Mouse (Mus musculus): Measurements from ENCODE around the gene Yap1. TPM values are rescaled to one million over a fixed set of nuclear protein-coding genes. Genes with fewer than 3 reads are reported as not detected.

Yap1 gene
- polyA plus RNA-seq, 1 experiment from 2014 or later, result 19.8 TPM

DNA sequence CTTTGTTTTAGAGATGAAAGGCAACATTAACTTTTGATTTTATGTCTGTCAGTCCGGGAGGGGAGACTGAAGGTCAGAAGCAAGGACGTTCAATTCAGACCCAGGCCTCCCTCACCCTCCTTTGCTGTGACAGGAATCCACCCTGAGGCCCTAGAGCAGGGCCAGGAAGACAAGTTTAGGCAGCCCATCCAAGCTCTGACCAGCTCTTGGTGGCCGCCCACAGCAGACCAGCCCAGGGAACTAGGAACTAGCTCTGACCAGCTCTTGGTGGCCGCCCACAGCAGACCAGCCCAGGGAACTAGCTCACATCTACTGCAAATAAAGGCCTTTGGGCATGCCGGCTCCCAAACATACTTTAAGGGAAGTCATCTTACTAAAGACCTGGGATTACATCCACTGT, 26.8 kb downstream of the Yap1 start:
- Histone ChIP-seq H3K4me3 (no peak overlapping the region), H3K4me2 (no peak overlapping the region), H3K36me3 (peaks cover 5% of the 10 kb centered on the region), H3K9ac (no peak overlapping the region), H3K27ac (peak overlapping the region; percentile 45; the same call in 1 of the 2 replicates), H3K27me3 (no peaks in the 10 kb centered on the region), H3K9me3 (replicated peaks) (no peaks in the 10 kb centered on the region), H3K4me1 (replicated peaks) (peaks cover 43% of the 10 kb centered on the region)
- no peak for ATAC-seq (replicated peaks; ENCODE audit: insufficient number of reproducible peaks, insufficient read depth, low FRiP score, low read depth)
- WGBS, result 58% methylated on average over 5 of the region's 5 CpGs

DNA sequence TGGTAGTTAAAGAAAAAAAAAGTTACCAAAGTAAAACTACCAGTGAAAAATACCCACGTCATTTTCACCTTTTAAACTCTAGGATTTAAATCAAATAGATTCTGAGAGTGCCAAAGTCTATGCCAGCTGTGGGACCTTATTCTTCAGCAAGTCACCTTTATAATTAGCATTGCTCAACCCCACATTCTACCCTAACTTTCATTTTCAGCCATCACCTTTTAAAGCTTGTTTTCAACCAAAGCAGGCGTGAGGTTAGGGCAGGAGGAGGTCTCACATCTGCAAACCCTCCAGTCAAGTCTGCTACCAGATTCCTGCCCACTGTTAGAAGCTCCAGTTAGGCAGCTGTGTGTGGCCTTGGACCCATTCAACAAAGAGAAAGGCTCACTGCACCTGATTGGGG, 32.4 kb downstream of the Yap1 start:
- Histone ChIP-seq H3K9ac (no peak overlapping the region), H3K27me3 (no peaks in the 10 kb centered on the region), H3K4me3 (no peak overlapping the region), H3K36me3 (peaks cover 9% of the 10 kb centered on the region), H3K4me2 (no peak overlapping the region), H3K27ac (no peak overlapping the region), H3K4me1 (replicated peaks) (peaks cover 20% of the 10 kb centered on the region), H3K9me3 (replicated peaks) (no peaks in the 10 kb centered on the region)
- ATAC-seq (replicated peaks; ENCODE audit: insufficient number of reproducible peaks, insufficient read depth, low FRiP score, low read depth), result no peak
- WGBS, result 81% methylated on average over 2 of the region's 2 CpGs

GRCm38 (mm10) chr9:7967980-7968379, 36.4 kb downstream of the Yap1 start:
- Histone ChIP-seq H3K9me3 (replicated peaks) (no peaks in the 10 kb centered on the region), H3K27me3 (no peaks in the 10 kb centered on the region), H3K4me3 (no peak overlapping the region), H3K36me3 (peaks cover 5% of the 10 kb centered on the region), H3K27ac (no peak overlapping the region), H3K4me1 (replicated peaks) (peaks cover 24% of the 10 kb centered on the region), H3K4me2 (no peak overlapping the region), H3K9ac (no peak overlapping the region)
- WGBS, result 91% methylated on average over 1 of the region's 1 CpGs
- ATAC-seq (replicated peaks; ENCODE audit: insufficient number of reproducible peaks, insufficient read depth, low FRiP score, low read depth), result no peak

GRCm38 (mm10) chr9:7965590-7965989, 38.8 kb downstream of the Yap1 start:
- no peak for ATAC-seq (replicated peaks; ENCODE audit: insufficient number of reproducible peaks, insufficient read depth, low FRiP score, low read depth)
- Histone ChIP-seq H3K9ac (no peak overlapping the region), H3K36me3 (no peaks in the 10 kb centered on the region; the same call in 1 of the 2 replicates), H3K27ac (no peak overlapping the region), H3K4me1 (replicated peaks) (peaks cover 38% of the 10 kb centered on the region), H3K4me2 (no peak overlapping the region), H3K27me3 (no peaks in the 10 kb centered on the region), H3K9me3 (replicated peaks) (no peaks in the 10 kb centered on the region), H3K4me3 (no peak overlapping the region)
- 61% methylated on average over 3 of the region's 3 CpGs for WGBS

DNA sequence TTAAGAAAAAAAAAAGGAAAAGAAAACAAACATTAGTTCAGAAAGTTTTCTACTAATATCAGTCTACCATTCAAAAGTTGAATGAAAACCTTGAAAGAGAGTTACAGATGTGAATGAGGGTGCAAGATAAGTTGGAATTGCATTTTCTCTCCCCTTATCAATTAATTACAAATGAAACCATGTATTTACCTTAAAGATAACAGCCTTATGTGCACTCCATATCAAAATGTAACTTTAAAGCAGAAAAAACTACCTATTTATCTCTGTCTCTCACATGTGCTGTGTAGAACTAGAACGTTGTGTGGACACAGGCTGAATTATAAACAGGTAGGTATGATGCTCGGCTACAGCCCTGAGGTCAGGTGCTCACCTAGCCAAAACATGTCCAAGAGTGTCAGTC, 40.5 kb downstream of the Yap1 start:
- Histone ChIP-seq H3K27ac (no peak overlapping the region), H3K36me3 (no peaks in the 10 kb centered on the region; the same call in 1 of the 2 replicates), H3K27me3 (no peaks in the 10 kb centered on the region), H3K4me2 (no peak overlapping the region), H3K4me3 (no peak overlapping the region), H3K9ac (no peak overlapping the region), H3K4me1 (replicated peaks) (peaks cover 47% of the 10 kb centered on the region), H3K9me3 (replicated peaks) (no peaks in the 10 kb centered on the region)
- ATAC-seq (replicated peaks; ENCODE audit: insufficient number of reproducible peaks, insufficient read depth, low FRiP score, low read depth), result no peak
- 76% methylated on average over 2 of the region's 2 CpGs for WGBS

- 73% methylated on average over 7 of the region's 7 CpGs for WGBS
- Histone ChIP-seq H3K27ac (no peak overlapping the region), H3K27me3 (no peaks in the 10 kb centered on the region), H3K9me3 (replicated peaks) (no peaks in the 10 kb centered on the region), H3K36me3 (no peaks in the 10 kb centered on the region; the same call in 1 of the 2 replicates), H3K4me2 (no peak overlapping the region), H3K4me1 (replicated peaks) (peaks cover 51% of the 10 kb centered on the region), H3K9ac (no peak overlapping the region), H3K4me3 (no peak overlapping the region)
- ATAC-seq (replicated peaks; ENCODE audit: insufficient number of reproducible peaks, insufficient read depth, low FRiP score, low read depth), result no peak
These were observed 41.5 kb downstream of the Yap1 start for GRCm38 (mm10) chr9:7962915-7963314.

DNA sequence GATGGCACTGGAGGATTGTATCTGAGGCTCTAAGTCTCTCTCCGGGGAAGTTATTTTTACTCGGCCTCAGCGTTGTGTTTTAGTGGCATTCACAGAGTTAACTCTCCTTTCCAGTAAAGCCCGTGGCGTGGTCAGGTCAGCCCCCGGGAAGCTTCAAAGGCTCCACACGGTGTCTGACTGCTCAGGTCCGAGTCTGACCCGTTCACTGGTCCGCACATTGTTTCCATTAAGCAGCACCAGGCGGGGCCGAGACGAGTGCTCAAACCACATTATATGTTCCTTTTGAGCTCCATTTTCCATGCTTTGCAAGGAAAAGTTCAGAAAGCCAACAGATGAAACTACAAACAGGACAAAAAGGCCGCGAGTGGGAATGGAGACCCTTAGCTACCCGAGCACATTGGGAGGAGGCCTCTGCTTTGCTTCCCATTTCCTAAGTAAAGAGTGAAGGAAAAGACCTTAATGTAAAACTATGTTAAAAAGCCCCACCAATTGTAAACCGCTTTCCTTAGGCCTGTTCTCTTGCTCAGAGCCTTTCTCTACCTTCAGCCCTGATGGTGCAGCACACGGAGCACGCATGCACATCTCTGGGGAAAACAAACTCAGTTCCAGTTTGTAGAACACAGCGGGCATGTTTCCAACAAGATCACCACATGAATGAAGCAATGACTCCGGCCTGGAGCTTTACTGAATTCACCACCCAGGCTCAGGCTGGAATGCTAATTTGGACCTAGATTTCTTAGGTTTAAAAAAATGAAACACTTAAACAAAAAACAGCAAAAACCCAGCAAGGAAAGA, 42.8 kb downstream of the Yap1 start:
- ATAC-seq (replicated peaks; ENCODE audit: insufficient number of reproducible peaks, insufficient read depth, low FRiP score, low read depth), result no peak
- WGBS, result 32% methylated on average over 21 of the region's 21 CpGs
- Histone ChIP-seq H3K27ac (peak overlapping the region; percentile 73), H3K9me3 (replicated peaks) (no peaks in the 10 kb centered on the region), H3K27me3 (no peaks in the 10 kb centered on the region), H3K36me3 (no peaks in the 10 kb centered on the region; the same call in 1 of the 2 replicates), H3K4me1 (replicated peaks) (peaks cover 55% of the 10 kb centered on the region), H3K9ac (no peak overlapping the region), H3K4me3 (no peak overlapping the region), H3K4me2 (peak overlapping the region; percentile 18; the same call in 1 of the 2 replicates)

- Histone ChIP-seq H3K4me1 (replicated peaks) (peaks cover 52% of the 10 kb centered on the region), H3K4me3 (no peak overlapping the region), H3K27me3 (no peaks in the 10 kb centered on the region), H3K9ac (no peak overlapping the region), H3K4me2 (no peak overlapping the region; the same call in 1 of the 2 replicates), H3K9me3 (replicated peaks) (no peaks in the 10 kb centered on the region), H3K27ac (peak overlapping the region; percentile 73), H3K36me3 (no peaks in the 10 kb centered on the region; the same call in 1 of the 2 replicates)
- ATAC-seq (replicated peaks; ENCODE audit: insufficient number of reproducible peaks, insufficient read depth, low FRiP score, low read depth), result peak; percentile 80
- WGBS, result 47% methylated on average over 9 of the region's 9 CpGs
These were observed 44.0 kb downstream of the Yap1 start for GRCm38 (mm10) chr9:7960382-7960781.

GRCm38 (mm10) chr9:7959301-7959700, 45.1 kb downstream of the Yap1 start:
- 65% methylated on average over 2 of the region's 2 CpGs for WGBS
- Histone ChIP-seq H3K4me2 (no peak overlapping the region), H3K9ac (no peak overlapping the region), H3K4me3 (no peak overlapping the region), H3K4me1 (replicated peaks) (peaks cover 52% of the 10 kb centered on the region), H3K27me3 (no peaks in the 10 kb centered on the region), H3K9me3 (replicated peaks) (no peaks in the 10 kb centered on the region), H3K27ac (no peak overlapping the region), H3K36me3 (peaks cover 10% of the 10 kb centered on the region)
- no peak for ATAC-seq (replicated peaks; ENCODE audit: insufficient number of reproducible peaks, insufficient read depth, low FRiP score, low read depth)

DNA sequence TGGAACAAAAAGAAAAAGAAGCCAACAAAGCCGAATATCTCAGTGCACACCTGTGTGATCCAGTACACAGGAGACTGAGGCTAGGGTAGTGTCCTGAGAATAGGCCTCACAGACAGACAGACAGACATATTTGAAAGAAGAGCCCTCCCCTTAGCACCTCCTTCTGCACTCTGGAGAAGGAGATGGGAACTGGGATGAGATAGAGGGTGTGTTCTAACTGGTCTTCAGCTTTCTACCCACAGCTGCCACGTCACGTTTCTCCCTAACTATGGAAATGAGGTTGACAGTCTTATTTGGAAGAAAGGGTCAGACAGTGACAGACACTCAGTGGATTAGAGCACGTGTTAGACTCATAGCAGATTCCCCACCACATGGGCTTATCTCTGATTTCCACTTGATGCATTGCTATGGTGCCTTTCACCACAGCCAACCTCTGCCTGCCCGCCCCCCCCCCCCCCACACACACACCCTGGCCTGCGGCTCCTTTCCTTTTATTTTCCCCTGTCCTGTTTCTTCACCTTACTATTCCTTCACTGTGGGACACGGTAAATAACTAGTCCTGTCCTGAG, 46.3 kb downstream of the Yap1 start:
- Histone ChIP-seq H3K9ac (no peak overlapping the region), H3K4me1 (replicated peaks) (peaks cover 47% of the 10 kb centered on the region), H3K4me2 (no peak overlapping the region), H3K9me3 (replicated peaks) (no peaks in the 10 kb centered on the region), H3K27me3 (no peaks in the 10 kb centered on the region), H3K27ac (peak overlapping the region; percentile 23; the same call in 1 of the 2 replicates), H3K4me3 (no peak overlapping the region), H3K36me3 (peaks cover 11% of the 10 kb centered on the region)
- WGBS, result 43% methylated on average over 7 of the region's 7 CpGs
- ATAC-seq (replicated peaks; ENCODE audit: insufficient number of reproducible peaks, insufficient read depth, low FRiP score, low read depth), result no peak

GRCm38 (mm10) chr9:7957407-7957806, 47.0 kb downstream of the Yap1 start:
- Histone ChIP-seq H3K4me1 (replicated peaks) (peaks cover 40% of the 10 kb centered on the region), H3K9me3 (replicated peaks) (no peaks in the 10 kb centered on the region), H3K36me3 (peaks cover 18% of the 10 kb centered on the region), H3K4me2 (no peak overlapping the region), H3K27me3 (no peaks in the 10 kb centered on the region), H3K9ac (no peak overlapping the region), H3K4me3 (no peak overlapping the region), H3K27ac (peak overlapping the region; percentile 23; the same call in 1 of the 2 replicates)
- whole genome bisulfite sequencing, result 77% methylated on average over 2 of the region's 2 CpGs
- no peak for ATAC-seq (replicated peaks; ENCODE audit: insufficient number of reproducible peaks, insufficient read depth, low FRiP score, low read depth)

All from heart, embryonic 15.5 days (tissue).